Mouse (Mus musculus) regulatory T cell (primary cell): ENCODE measurements around the gene Id1.

Source experiments
- in situ Hi-C: fragments of 300-600 bp; cut with MboI, MseI; formaldehyde crosslinking; loops from one replicate; pipeline ENCODE4 v1.15.1; 2025; ENCODE audit warnings: high pct_unique_total_duplicates

The Id1 gene

GRCm38 (mm10) chr2:152736090-152736601 is at the start of gene Id1:
Gene Id1, plus strand, starts transcription at chr2:152736251.
- in situ Hi-C loops, result loop anchor here (5.0 kb wide), 1 partner anchor 96 kb away; the partner anchor contains the start of gene Bcl2l1

- in situ Hi-C loops, result no loop called here
Observed at GRCm38 (mm10) chr2:152686399-152686798, 49.7 kb upstream of the Id1 start.

- in situ Hi-C loops, result no loop called here
Observed at GRCm38 (mm10) chr2:152686806-152687267, 49.2 kb upstream of the Id1 start, which contains the start of gene Mcts2. Gene Mcts2, plus strand, starts transcription at chr2:152687035.

- in situ Hi-C loops, result loop anchor here (5.0 kb wide), 1 partner anchor 141 kb away; the partner anchor contains the start of gene Bcl2l1
Observed at GRCm38 (mm10) chr2:152691564-152692217, 44.4 kb upstream of the Id1 start.

- in situ Hi-C loops, result loop anchor here (5.0 kb wide), 1 partner anchor 139 kb away; the partner anchor contains the start of gene Bcl2l1
Observed at GRCm38 (mm10) chr2:152693233-152693632, 42.8 kb upstream of the Id1 start.

GRCm38 (mm10) chr2:152693735-152694134 is 42.3 kb upstream of the Id1 start:
- in situ Hi-C loops, result loop anchor here (5.0 kb wide), 1 partner anchor 139 kb away; the partner anchor contains the start of gene Bcl2l1

- in situ Hi-C loops, result loop anchor here (5.0 kb wide), 1 partner anchor 138 kb away; the partner anchor contains the start of gene Bcl2l1
Observed at GRCm38 (mm10) chr2:152694708-152695107, 41.3 kb upstream of the Id1 start.

- in situ Hi-C loops, result no loop called here
Observed at GRCm38 (mm10) chr2:152696016-152696415, 40.0 kb upstream of the Id1 start.

GRCm38 (mm10) chr2:152696476-152697164 is 39.4 kb upstream of the Id1 start:
- in situ Hi-C loops, result no loop called here

- in situ Hi-C loops, result no loop called here
Observed at GRCm38 (mm10) chr2:152700138-152700537, 35.9 kb upstream of the Id1 start.

GRCm38 (mm10) chr2:152700725-152701124 is 35.3 kb upstream of the Id1 start:
- in situ Hi-C loops, result no loop called here

GRCm38 (mm10) chr2:152703596-152704255 is 32.3 kb upstream of the Id1 start:
- in situ Hi-C loops, result no loop called here

- in situ Hi-C loops, result no loop called here
Observed at GRCm38 (mm10) chr2:152704256-152704605, 31.8 kb upstream of the Id1 start.

- in situ Hi-C loops, result no loop called here
Observed at GRCm38 (mm10) chr2:152704811-152705370, 31.2 kb upstream of the Id1 start.

- in situ Hi-C loops, result no loop called here
Observed at GRCm38 (mm10) chr2:152705993-152706571, 30.0 kb upstream of the Id1 start.

- in situ Hi-C loops, result no loop called here
Observed at GRCm38 (mm10) chr2:152707186-152707585, 28.9 kb upstream of the Id1 start.

- in situ Hi-C loops, result no loop called here
Observed at GRCm38 (mm10) chr2:152707627-152708026, 28.4 kb upstream of the Id1 start.

- in situ Hi-C loops, result no loop called here
Observed at GRCm38 (mm10) chr2:152709066-152709465, 27.0 kb upstream of the Id1 start.

GRCm38 (mm10) chr2:152716241-152716772 is 19.7 kb upstream of the Id1 start:
- in situ Hi-C loops, result no loop called here

- in situ Hi-C loops, result no loop called here
Observed at GRCm38 (mm10) chr2:152717652-152718051, 18.4 kb upstream of the Id1 start.

GRCm38 (mm10) chr2:152718076-152718475 is 18.0 kb upstream of the Id1 start:
- in situ Hi-C loops, result no loop called here
